Mouse (Mus musculus) kidney, adult 2 months (tissue): Measurements from ENCODE around the gene Fam57b.

Experiments
- CTCF ChIP-seq: fragments of 200-500 bp; conservative IDR thresholded peaks from 2 replicates; pipeline ENCODE4 v1.5.1; 2011; ENCODE audit warnings: low read depth, mild to moderate bottlenecking, control low read depth, low read length, moderate library complexity, mixed read lengths; ENCODE audit not compliant: insufficient read depth, insufficient read length
- POLR2A ChIP-seq: fragments of 200-500 bp; IDR thresholded peaks from one replicate; pipeline ENCODE4 v1.6.1; 2011; ENCODE audit warnings: low read depth, low read length, control low read depth

DNA sequence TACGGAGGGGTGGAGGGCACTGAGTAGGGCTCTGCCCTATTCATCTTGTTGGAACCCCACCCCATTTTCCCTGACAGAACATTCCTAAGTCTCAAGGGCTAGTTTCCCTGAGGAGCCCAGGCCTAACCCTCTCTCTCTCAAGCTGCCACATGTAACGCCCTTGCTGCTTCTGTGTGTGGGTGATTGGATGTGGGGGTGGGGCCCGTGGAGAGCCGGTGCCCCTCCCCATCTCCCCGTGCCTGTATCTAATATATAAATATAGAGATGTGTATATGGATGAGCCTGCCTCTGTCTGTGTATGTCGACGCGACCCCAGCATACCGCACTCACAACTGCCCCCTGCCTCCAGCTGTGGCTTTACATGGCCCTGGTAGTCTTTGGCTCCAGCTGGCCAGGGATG, 31.9 kb upstream of the Fam57b start:
- no peak for TF ChIP-seq POLR2A
- no peak for TF ChIP-seq CTCF
